Mouse (Mus musculus): ENCODE results near the gene Trhde. TPM values are rescaled to one million over a fixed set of nuclear protein-coding genes. Genes with fewer than 3 reads are reported as not detected.

Gene Trhde
- polyA plus RNA-seq, 1 experiment from 2014 or later = 0.21 TPM

GRCm38 (mm10) chr10:114567891-114568290 lies 234.2 kb downstream of the Trhde start:
- no peak overlapping the region for H3K4me3 ChIP-seq (ENCODE audit: low read length)
- H3K9ac ChIP-seq (replicated peaks; ENCODE audit: low read length) = no peak overlapping the region
- H3K4me2 ChIP-seq (replicated peaks; ENCODE audit: low read depth, low read length) = no peak overlapping the region
- no peaks in the 10 kb centered on the region for H3K4me1 ChIP-seq (ENCODE audit: insufficient read depth, low read length)
- no peak for ATAC-seq (ENCODE audit: low FRiP score, low TSS enrichment)
- H3K27ac ChIP-seq (ENCODE audit: low read length) = no peak overlapping the region
- 90% methylated on average over 1 of the region's 1 CpGs for WGBS
- no peaks in the 10 kb centered on the region for H3K27me3 ChIP-seq (ENCODE audit: insufficient read depth, low read length)
- no peaks in the 10 kb centered on the region for H3K9me3 ChIP-seq (ENCODE audit: low read length)
- H3K36me3 ChIP-seq (ENCODE audit: insufficient read depth, low read length) = no peaks in the 10 kb centered on the region

- 82% methylated on average over 1 of the region's 1 CpGs for WGBS
- no peak for ATAC-seq (ENCODE audit: low FRiP score, low TSS enrichment)
- H3K4me2 ChIP-seq (replicated peaks; ENCODE audit: low read depth, low read length) = no peak overlapping the region
Measured at GRCm38 (mm10) chr10:114509186-114509585, 292.9 kb downstream of the Trhde start.

GRCm38 (mm10) chr10:114488806-114489205 lies 313.3 kb downstream of the Trhde start:
- Histone ChIP-seq H3K4me1 (ENCODE audit: insufficient read depth, low read length) (no peaks in the 10 kb centered on the region), H3K9ac (replicated peaks; ENCODE audit: low read length) (no peak overlapping the region), H3K4me3 (ENCODE audit: low read length) (no peak overlapping the region), H3K27me3 (ENCODE audit: insufficient read depth, low read length) (no peaks in the 10 kb centered on the region), H3K9me3 (ENCODE audit: low read length) (no peaks in the 10 kb centered on the region), H3K36me3 (ENCODE audit: insufficient read depth, low read length) (no peaks in the 10 kb centered on the region), H3K4me2 (replicated peaks; ENCODE audit: low read depth, low read length) (no peak overlapping the region), H3K27ac (ENCODE audit: low read length) (no peak overlapping the region)
- ATAC-seq (ENCODE audit: low FRiP score, low TSS enrichment) = no peak
- 84% methylated on average over 4 of the region's 4 CpGs for WGBS

More at GRCm38 (mm10) chr10:114509186-114509585, 292.9 kb downstream of the Trhde start:
- H3K4me1 ChIP-seq (ENCODE audit: insufficient read depth, low read length) = no peaks in the 10 kb centered on the region
- H3K27me3 ChIP-seq (ENCODE audit: insufficient read depth, low read length) = no peaks in the 10 kb centered on the region
- no peak overlapping the region for H3K27ac ChIP-seq (ENCODE audit: low read length)
- no peak overlapping the region for H3K9ac ChIP-seq (replicated peaks; ENCODE audit: low read length)
- H3K36me3 ChIP-seq (ENCODE audit: insufficient read depth, low read length) = no peaks in the 10 kb centered on the region
- H3K4me3 ChIP-seq (ENCODE audit: low read length) = no peak overlapping the region
- H3K9me3 ChIP-seq (ENCODE audit: low read length) = no peaks in the 10 kb centered on the region

GRCm38 (mm10) chr10:114455591-114455990 lies 346.5 kb downstream of the Trhde start:
- Histone ChIP-seq H3K4me3 (ENCODE audit: low read length) (no peak overlapping the region), H3K36me3 (ENCODE audit: insufficient read depth, low read length) (no peaks in the 10 kb centered on the region), H3K27ac (ENCODE audit: low read length) (no peak overlapping the region), H3K27me3 (ENCODE audit: insufficient read depth, low read length) (no peaks in the 10 kb centered on the region), H3K4me1 (ENCODE audit: insufficient read depth, low read length) (no peaks in the 10 kb centered on the region), H3K9me3 (ENCODE audit: low read length) (no peaks in the 10 kb centered on the region), H3K9ac (replicated peaks; ENCODE audit: low read length) (no peak overlapping the region), H3K4me2 (replicated peaks; ENCODE audit: low read depth, low read length) (no peak overlapping the region)
- ATAC-seq (ENCODE audit: low FRiP score, low TSS enrichment) = no peak
- WGBS = 80% methylated on average over 3 of the region's 3 CpGs

- H3K27ac ChIP-seq (ENCODE audit: low read length) = no peak overlapping the region
- H3K27me3 ChIP-seq (ENCODE audit: insufficient read depth, low read length) = no peaks in the 10 kb centered on the region
- no peak overlapping the region for H3K4me2 ChIP-seq (replicated peaks; ENCODE audit: low read depth, low read length)
- no peak overlapping the region for H3K9ac ChIP-seq (replicated peaks; ENCODE audit: low read length)
- no peak overlapping the region for H3K4me3 ChIP-seq (ENCODE audit: low read length)
- no peaks in the 10 kb centered on the region for H3K4me1 ChIP-seq (ENCODE audit: insufficient read depth, low read length)
- no peak for ATAC-seq (ENCODE audit: low FRiP score, low TSS enrichment)
- no peaks in the 10 kb centered on the region for H3K9me3 ChIP-seq (ENCODE audit: low read length)
- WGBS = 80% methylated on average over 6 of the region's 6 CpGs
- no peaks in the 10 kb centered on the region for H3K36me3 ChIP-seq (ENCODE audit: insufficient read depth, low read length)
Measured at GRCm38 (mm10) chr10:114448116-114448515, 354.0 kb downstream of the Trhde start.

GRCm38 (mm10) chr10:114418956-114419530 lies 383.1 kb downstream of the Trhde start:
- no peak overlapping the region for H3K27ac ChIP-seq (ENCODE audit: low read length)

GRCm38 (mm10) chr10:114415717-114416116 lies 386.4 kb downstream of the Trhde start:
- no peaks in the 10 kb centered on the region for H3K36me3 ChIP-seq (ENCODE audit: insufficient read depth, low read length)
- H3K4me1 ChIP-seq (ENCODE audit: insufficient read depth, low read length) = no peaks in the 10 kb centered on the region
- no peak overlapping the region for H3K4me3 ChIP-seq (ENCODE audit: low read length)
- H3K27ac ChIP-seq (ENCODE audit: low read length) = no peak overlapping the region
- WGBS = 79% methylated on average over 2 of the region's 2 CpGs
- ATAC-seq (ENCODE audit: low FRiP score, low TSS enrichment) = no peak
- no peaks in the 10 kb centered on the region for H3K9me3 ChIP-seq (ENCODE audit: low read length)
- H3K27me3 ChIP-seq (ENCODE audit: insufficient read depth, low read length) = no peaks in the 10 kb centered on the region
- H3K9ac ChIP-seq (replicated peaks; ENCODE audit: low read length) = no peak overlapping the region
- H3K4me2 ChIP-seq (replicated peaks; ENCODE audit: low read depth, low read length) = no peak overlapping the region

More at GRCm38 (mm10) chr10:114418956-114419530, 383.1 kb downstream of the Trhde start:
- Histone ChIP-seq H3K4me1 (ENCODE audit: insufficient read depth, low read length) (no peaks in the 10 kb centered on the region), H3K27me3 (ENCODE audit: insufficient read depth, low read length) (no peaks in the 10 kb centered on the region), H3K36me3 (ENCODE audit: insufficient read depth, low read length) (no peaks in the 10 kb centered on the region), H3K4me3 (ENCODE audit: low read length) (no peak overlapping the region), H3K9me3 (ENCODE audit: low read length) (no peaks in the 10 kb centered on the region), H3K4me2 (replicated peaks; ENCODE audit: low read depth, low read length) (no peak overlapping the region), H3K9ac (replicated peaks; ENCODE audit: low read length) (no peak overlapping the region)
- WGBS = 74% methylated on average over 3 of the region's 3 CpGs
- ATAC-seq (ENCODE audit: low FRiP score, low TSS enrichment) = no peak

- Histone ChIP-seq H3K4me1 (ENCODE audit: insufficient read depth, low read length) (no peaks in the 10 kb centered on the region), H3K4me3 (ENCODE audit: low read length) (no peak overlapping the region), H3K4me2 (replicated peaks; ENCODE audit: low read depth, low read length) (no peak overlapping the region), H3K9ac (replicated peaks; ENCODE audit: low read length) (no peak overlapping the region), H3K9me3 (ENCODE audit: low read length) (no peaks in the 10 kb centered on the region), H3K27me3 (ENCODE audit: insufficient read depth, low read length) (no peaks in the 10 kb centered on the region), H3K36me3 (ENCODE audit: insufficient read depth, low read length) (no peaks in the 10 kb centered on the region), H3K27ac (ENCODE audit: low read length) (no peak overlapping the region)
- whole genome bisulfite sequencing = 71% methylated on average over 7 of the region's 7 CpGs
- ATAC-seq (ENCODE audit: low FRiP score, low TSS enrichment) = no peak
Measured at GRCm38 (mm10) chr10:114405260-114405659, 396.8 kb downstream of the Trhde start.

- Histone ChIP-seq H3K4me3 (ENCODE audit: low read length) (no peak overlapping the region), H3K4me2 (replicated peaks; ENCODE audit: low read depth, low read length) (no peak overlapping the region), H3K27ac (ENCODE audit: low read length) (no peak overlapping the region), H3K36me3 (ENCODE audit: insufficient read depth, low read length) (no peaks in the 10 kb centered on the region), H3K9ac (replicated peaks; ENCODE audit: low read length) (no peak overlapping the region), H3K27me3 (ENCODE audit: insufficient read depth, low read length) (no peaks in the 10 kb centered on the region), H3K9me3 (ENCODE audit: low read length) (no peaks in the 10 kb centered on the region), H3K4me1 (ENCODE audit: insufficient read depth, low read length) (no peaks in the 10 kb centered on the region)
- WGBS = 62% methylated on average over 2 of the region's 2 CpGs
- ATAC-seq (ENCODE audit: low FRiP score, low TSS enrichment) = no peak
Measured at GRCm38 (mm10) chr10:114403795-114404194, 398.3 kb downstream of the Trhde start.

- no peaks in the 10 kb centered on the region for H3K4me1 ChIP-seq (ENCODE audit: insufficient read depth, low read length)
- no peak for ATAC-seq (ENCODE audit: low FRiP score, low TSS enrichment)
- H3K9me3 ChIP-seq (ENCODE audit: low read length) = no peaks in the 10 kb centered on the region
- no peaks in the 10 kb centered on the region for H3K27me3 ChIP-seq (ENCODE audit: insufficient read depth, low read length)
- H3K9ac ChIP-seq (replicated peaks; ENCODE audit: low read length) = no peak overlapping the region
- no peak overlapping the region for H3K27ac ChIP-seq (ENCODE audit: low read length)
- WGBS = 65% methylated on average over 3 of the region's 3 CpGs
- no peak overlapping the region for H3K4me3 ChIP-seq (ENCODE audit: low read length)
- H3K36me3 ChIP-seq (ENCODE audit: insufficient read depth, low read length) = no peaks in the 10 kb centered on the region
- no peak overlapping the region for H3K4me2 ChIP-seq (replicated peaks; ENCODE audit: low read depth, low read length)
Measured at GRCm38 (mm10) chr10:114370804-114371203, 431.3 kb downstream of the Trhde start.

Data from kidney, embryonic 16.5 days (tissue).